ENCODE assay signal across 24 mouse cellular contexts in genomic region chr16:87039861-87040260, GRCm38 (mm10).
"Had no signal": no experiment of that assay in that cellular context is flagged by ENCODE, and none has a peak within 500 bp of the region (broad histone marks: within the 10 kb centered on the region; RNA-seq: fewer than 3 reads in every experiment).

No protein-coding gene starts in this region.

- H3K4me3 ChIP-seq: kidney, embryonic 15.5 days; limb, embryonic 10.5 days; limb, embryonic 13.5 days; liver, embryonic 12.5 days; liver, embryonic 15.5 days; lung, embryonic 15.5 days; megakaryocyte, embryonic 14.5 days; midbrain, embryonic 10.5 days; midbrain, embryonic 13.5 days; myocyte; neural tube, embryonic 13.5 days had no signal

- H3K4me2 ChIP-seq: kidney, embryonic 15.5 days; limb, embryonic 13.5 days; liver, embryonic 12.5 days; liver, embryonic 15.5 days; lung, embryonic 15.5 days; midbrain, embryonic 13.5 days; neural tube, embryonic 13.5 days had no signal

- H3K36me3 ChIP-seq: kidney, embryonic 15.5 days; limb, embryonic 10.5 days; limb, embryonic 13.5 days; liver, embryonic 12.5 days; liver, embryonic 15.5 days; lung, embryonic 15.5 days; midbrain, embryonic 10.5 days; midbrain, embryonic 13.5 days; neural tube, embryonic 13.5 days had no signal

- ATAC-seq: liver, embryonic 12.5 days; midbrain, embryonic 13.5 days; midbrain, embryonic 16.5 days had no signal

- DNase-seq: kidney, postnatal 14 days; kidney, postnatal 4 days; liver; lung, adult 18-20 months; lung, postnatal 10 days; lung, postnatal 36 days; retina, postnatal 1 day; right cerebral cortex, postnatal 25 days; spleen, adult 18-20 months; thymus, adult 2 months; thymus, postnatal 14 days; thymus, postnatal 4 days had no signal

- H3K9me3 ChIP-seq: kidney, embryonic 15.5 days; limb, embryonic 10.5 days; limb, embryonic 13.5 days; liver, embryonic 12.5 days; liver, embryonic 15.5 days; lung, embryonic 15.5 days; megakaryocyte, embryonic 14.5 days; midbrain, embryonic 10.5 days; midbrain, embryonic 13.5 days; neural tube, embryonic 13.5 days had no signal

- H3K27me3 ChIP-seq: kidney, embryonic 15.5 days; limb, embryonic 13.5 days; liver, embryonic 12.5 days; liver, embryonic 15.5 days; lung, embryonic 15.5 days; megakaryocyte, embryonic 14.5 days; midbrain, embryonic 13.5 days; neural tube, embryonic 13.5 days had no signal

- H3K27ac ChIP-seq: kidney, embryonic 15.5 days; limb, embryonic 10.5 days; limb, embryonic 13.5 days; liver, embryonic 12.5 days; liver, embryonic 15.5 days; lung, embryonic 15.5 days; midbrain, embryonic 10.5 days; midbrain, embryonic 13.5 days; neural tube, embryonic 13.5 days had no signal

- H3K9ac ChIP-seq: kidney, embryonic 15.5 days; limb, embryonic 13.5 days; liver, embryonic 12.5 days; liver, embryonic 15.5 days; lung, embryonic 15.5 days; midbrain, embryonic 13.5 days; neural tube, embryonic 13.5 days had no signal

- H3K4me1 ChIP-seq: kidney, embryonic 15.5 days; limb, embryonic 10.5 days; limb, embryonic 13.5 days; liver, embryonic 12.5 days; liver, embryonic 15.5 days; lung, embryonic 15.5 days; megakaryocyte, embryonic 14.5 days; midbrain, embryonic 10.5 days; midbrain, embryonic 13.5 days; neural tube, embryonic 13.5 days had no signal
